Mouse (Mus musculus) liver, embryonic 18 days (tissue): ENCODE results near the gene Olfr996. TPM values are rescaled to one million over a fixed set of nuclear protein-coding genes. Genes with fewer than 3 reads are reported as not detected.

Experiments used
- polyA plus RNA-seq: library from polyadenylated mRNA; depleted of rRNA; stranded (reverse); fragments of >200 nt; gene quantifications from 2 replicates; pipeline ENCODE4 v1.2.3, GENCODE M21; 2012; rRNA removed

Olfr996 gene
- polyA plus RNA-seq, result not detected in 2 replicates

GRCm38 (mm10) chr2:85578915-85579314 is at the start of gene Olfr996:
Gene Olfr996, plus strand, starts transcription at chr2:85579215.

DNA sequence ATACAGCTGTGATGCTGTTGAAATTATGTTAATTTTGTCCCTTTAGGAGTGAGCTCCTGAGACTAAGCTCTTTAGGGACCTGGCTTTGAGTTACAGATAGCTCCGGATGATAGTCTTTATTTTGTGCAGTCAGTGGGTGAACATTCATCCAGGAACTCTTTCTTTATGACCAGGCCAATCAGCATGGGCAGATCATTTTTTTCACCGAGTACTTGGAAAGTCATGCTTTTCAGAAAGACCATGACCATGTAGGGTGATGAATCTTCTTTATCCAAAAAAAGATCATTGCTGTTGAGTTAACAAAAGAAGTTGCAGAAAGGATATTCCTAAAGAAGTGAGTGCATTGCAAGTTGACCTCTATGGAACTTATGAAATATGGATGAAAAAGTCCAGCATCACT is 9.6 kb downstream of the Olfr996 start, which contains the start of gene Olfr998:
Gene Olfr998 (plus strand): TSS at position 301 of the 400 bp plus-strand sequence.

GRCm38 (mm10) chr2:85611803-85612202 is 32.8 kb downstream of the Olfr996 start, which contains the start of gene Olfr1000:
Gene Olfr1000, minus strand, starts transcription at chr2:85611903.

Other genes starting within 250 kb of the Olfr996 start
- not detected in 2 replicates for gene Olfr987, start 239.9 kb upstream of the Olfr996 start, polyA plus RNA-seq
- gene Olfr988, start 216.0 kb upstream of the Olfr996 start, polyA plus RNA-seq, result not detected in 2 replicates
- not detected in 2 replicates for gene Olfr992, start 169.7 kb upstream of the Olfr996 start, polyA plus RNA-seq
- not detected in 2 replicates for gene Olfr993, start 164.3 kb upstream of the Olfr996 start, polyA plus RNA-seq
- gene Olfr994, start 142.8 kb upstream of the Olfr996 start, polyA plus RNA-seq, result not detected in 2 replicates
- gene Olfr995, start 135.6 kb upstream of the Olfr996 start, polyA plus RNA-seq, result not detected in 2 replicates
- not detected in 2 replicates for gene 4833423E24Rik, start 60.2 kb upstream of the Olfr996 start, polyA plus RNA-seq
- not detected in 2 replicates for gene Olfr998, start 9.7 kb downstream of the Olfr996 start, polyA plus RNA-seq
- not detected in 2 replicates for gene Olfr1000, start 32.7 kb downstream of the Olfr996 start, polyA plus RNA-seq
- gene Olfr1002, start 71.5 kb downstream of the Olfr996 start, polyA plus RNA-seq, result not detected in 2 replicates
- gene Olfr154, start 85.2 kb downstream of the Olfr996 start, polyA plus RNA-seq, result not detected in 2 replicates
- not detected in 2 replicates for gene Olfr1006, start 99.6 kb downstream of the Olfr996 start, polyA plus RNA-seq
- gene Olfr1008, start 110.2 kb downstream of the Olfr996 start, polyA plus RNA-seq, result not detected in 2 replicates
- not detected in 2 replicates for gene Olfr1009, start 136.2 kb downstream of the Olfr996 start, polyA plus RNA-seq
- gene Olfr1012, start 183.6 kb downstream of the Olfr996 start, polyA plus RNA-seq, result not detected in 2 replicates
- gene Olfr1013, start 187.9 kb downstream of the Olfr996 start, polyA plus RNA-seq, result not detected in 2 replicates
- gene Olfr1014, start 193.5 kb downstream of the Olfr996 start, polyA plus RNA-seq, result not detected in 2 replicates
- not detected in 2 replicates for gene Olfr1015, start 202.8 kb downstream of the Olfr996 start, polyA plus RNA-seq
- not detected in 2 replicates for gene Olfr1016, start 223.3 kb downstream of the Olfr996 start, polyA plus RNA-seq
- gene Olfr1018, start 239.3 kb downstream of the Olfr996 start, polyA plus RNA-seq, result not detected in 2 replicates